Mouse (Mus musculus) megakaryocyte-erythroid progenitor cell, adult 5-6 weeks (primary cell): ENCODE measurements around the gene Epha6. TPM values are rescaled to one million over a fixed set of nuclear protein-coding genes. Genes with fewer than 3 reads are reported as not detected.
"Not testable (repeated sequence)": the region's sequence is repeated elsewhere in the genome, so short reads cannot be mapped to it uniquely, and the experiment has no call there.

ENCODE experiments used
- ATAC-seq: replicated peaks from 2 replicates; pipeline ENCODE4 v1.8.0; 2016; ENCODE audit warnings: mild to moderate bottlenecking, inconsistent platforms; ENCODE audit not compliant: severe bottlenecking, poor library complexity, low FRiP score, low TSS enrichment
- total RNA-seq, 2 experiments: library from RNA; stranded (forward) in 1 of 2; stranded (reverse) in 1 of 2; fragments of 200-1000, 215-1000 nt in 1 of 2; fragments of >200 nt in 1 of 2; fragmentation: Nextera tagmentation in 1 of 2; gene quantifications; 2 replicates each; pipeline ENCODE4 v1.2.3; 2014 to 2017

Gene Epha6
- total RNA-seq, 2 experiments from 2014 or later, result not detected

DNA sequence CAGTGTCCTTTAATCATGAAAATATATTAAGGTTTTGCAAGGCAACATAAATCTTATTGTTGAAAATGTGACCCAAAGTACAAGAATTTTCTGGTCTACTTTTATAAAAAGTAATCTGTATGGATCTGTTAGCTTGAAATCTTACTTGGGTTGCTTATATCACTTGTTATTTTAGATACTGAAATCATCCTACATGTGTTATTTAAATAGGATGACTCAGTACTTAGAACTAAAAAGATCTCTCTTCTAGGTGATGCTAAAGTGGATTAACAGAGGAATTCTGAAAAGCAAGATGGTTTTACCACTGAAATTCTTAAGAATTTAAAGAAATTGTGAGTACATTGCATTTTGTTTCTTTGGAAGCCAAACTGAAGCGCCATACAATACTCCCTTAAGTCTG lies 561.5 kb downstream of the Epha6 start:
- ATAC-seq, result no peak

DNA sequence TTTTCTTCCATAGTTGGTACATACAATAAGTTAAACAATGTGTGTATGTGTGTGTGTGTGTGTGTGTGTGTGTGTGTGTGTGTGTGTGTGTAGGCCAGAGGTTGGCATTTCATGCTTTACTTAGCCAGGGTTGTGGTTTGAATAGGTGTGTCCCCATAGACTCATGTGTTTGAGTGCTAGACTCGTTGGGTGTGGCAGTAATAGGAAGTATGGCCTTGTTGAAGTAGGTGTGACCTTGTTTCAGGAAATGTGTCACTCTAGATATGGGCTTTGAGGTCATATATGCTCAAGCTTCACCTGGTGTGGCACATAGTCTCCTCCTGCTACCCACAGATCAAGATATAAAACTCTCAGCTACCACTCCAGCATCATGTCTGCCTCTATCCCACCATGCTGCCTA lies 577.0 kb downstream of the Epha6 start:
- ATAC-seq, result no peak

DNA sequence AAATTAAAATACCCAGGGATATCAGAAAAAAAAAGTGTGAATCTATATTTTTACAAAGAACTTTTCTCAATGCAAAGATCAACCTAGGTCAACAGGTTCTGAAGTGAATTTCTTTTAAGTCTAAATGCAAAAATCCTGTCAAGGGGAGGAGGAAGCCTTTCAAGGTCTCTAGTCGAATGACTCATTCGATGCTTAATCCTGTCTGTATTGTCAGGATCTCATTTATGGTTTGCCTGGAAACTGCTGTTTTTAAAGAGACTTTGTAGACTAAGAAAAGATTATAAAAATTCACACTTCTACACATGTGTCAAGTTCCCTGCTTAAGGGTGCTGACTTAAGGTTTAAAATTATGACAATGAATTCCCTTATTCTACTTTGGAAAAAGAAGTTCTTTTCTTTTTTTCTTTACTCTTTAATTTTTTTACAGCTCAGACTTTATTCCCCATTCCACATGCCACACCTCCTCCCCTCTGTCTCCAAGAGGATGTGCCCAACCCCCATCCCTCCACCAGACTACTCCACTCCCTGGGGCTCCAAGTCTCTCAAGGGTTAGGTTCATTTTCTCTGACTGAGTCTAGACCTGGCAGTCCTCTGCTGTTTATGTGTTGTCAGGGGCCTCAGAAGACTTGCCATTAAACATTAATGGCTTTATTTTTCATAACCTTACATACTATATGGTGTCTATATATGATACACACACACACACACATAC lies 598.3 kb downstream of the Epha6 start:
- ATAC-seq, result no peak

DNA sequence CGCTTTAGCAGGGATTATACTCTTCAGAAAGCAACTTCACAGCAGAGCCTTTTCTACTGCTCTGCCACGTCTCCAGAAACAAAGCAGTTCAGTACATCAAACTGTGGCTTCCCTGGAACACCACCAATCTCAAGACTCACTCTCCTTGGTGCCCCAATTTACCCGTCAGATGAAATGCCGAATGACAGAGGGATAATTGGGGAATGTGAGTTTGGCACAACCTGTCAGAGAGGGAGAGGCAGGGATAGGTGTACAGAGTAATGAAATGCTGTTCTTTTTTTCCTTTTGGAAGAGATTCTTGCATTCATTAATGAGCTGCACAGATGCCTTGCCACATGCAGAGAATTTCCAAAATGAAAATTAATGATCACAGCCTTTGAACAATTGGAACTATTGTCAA lies 635.5 kb downstream of the Epha6 start:
- no peak for ATAC-seq

DNA sequence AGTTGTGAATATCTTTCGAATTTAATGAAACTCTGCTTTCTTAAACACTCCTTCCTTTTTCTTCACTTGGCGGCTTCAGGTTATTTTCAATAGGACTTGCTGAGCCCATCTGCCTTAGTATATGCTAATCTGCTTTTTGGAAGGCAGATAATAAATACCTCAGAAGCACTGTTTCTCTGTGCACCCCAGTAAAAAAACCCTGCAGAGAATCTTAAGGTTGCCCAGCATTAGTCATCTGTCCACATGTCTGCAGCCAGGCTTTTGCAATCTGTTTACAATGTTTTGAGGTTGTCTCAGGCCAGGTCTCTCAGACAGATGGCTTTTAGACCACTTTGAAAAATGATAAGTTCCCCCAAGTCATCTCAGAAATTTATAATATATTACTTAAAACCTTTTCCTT lies 649.6 kb downstream of the Epha6 start:
- ATAC-seq, result no peak

DNA sequence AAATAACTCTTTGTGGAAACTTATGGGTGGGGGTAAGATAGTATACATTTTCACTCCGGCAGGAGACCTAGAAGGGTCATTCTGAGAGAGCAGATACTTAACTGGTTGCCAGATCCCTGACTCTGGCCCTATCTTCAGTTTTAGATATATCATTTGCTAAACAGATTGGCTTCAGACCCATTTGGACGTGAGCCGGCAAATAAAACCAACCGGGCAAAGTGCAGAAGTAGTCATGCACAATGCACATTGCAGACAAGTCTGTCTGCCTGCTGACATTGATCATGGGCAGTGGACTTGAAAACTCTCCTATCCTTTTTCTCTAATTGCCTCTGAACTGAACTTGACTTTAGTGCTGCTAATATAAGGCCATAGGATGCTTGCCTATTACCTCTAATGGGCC lies 681.6 kb downstream of the Epha6 start:
- no peak for ATAC-seq

DNA sequence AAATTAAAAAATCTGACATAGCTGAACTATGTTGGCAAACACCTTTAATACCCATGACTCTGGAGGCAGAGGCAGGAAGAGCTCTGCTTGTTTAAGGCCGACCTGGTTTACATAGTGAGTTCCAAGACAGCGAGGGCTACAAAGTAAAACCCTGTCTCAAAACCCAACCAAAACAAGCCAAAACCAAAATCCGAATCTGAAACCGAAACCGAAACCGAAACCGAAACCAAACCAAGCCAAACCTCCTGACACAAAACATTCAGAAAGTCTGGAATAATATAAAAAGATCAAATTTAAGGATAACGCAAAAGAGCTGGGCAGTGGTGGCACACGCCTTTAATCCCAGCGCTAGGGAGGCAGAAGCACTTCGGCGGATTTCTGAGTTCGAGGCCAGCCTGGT lies 725.3 kb downstream of the Epha6 start:
- no peak for ATAC-seq

DNA sequence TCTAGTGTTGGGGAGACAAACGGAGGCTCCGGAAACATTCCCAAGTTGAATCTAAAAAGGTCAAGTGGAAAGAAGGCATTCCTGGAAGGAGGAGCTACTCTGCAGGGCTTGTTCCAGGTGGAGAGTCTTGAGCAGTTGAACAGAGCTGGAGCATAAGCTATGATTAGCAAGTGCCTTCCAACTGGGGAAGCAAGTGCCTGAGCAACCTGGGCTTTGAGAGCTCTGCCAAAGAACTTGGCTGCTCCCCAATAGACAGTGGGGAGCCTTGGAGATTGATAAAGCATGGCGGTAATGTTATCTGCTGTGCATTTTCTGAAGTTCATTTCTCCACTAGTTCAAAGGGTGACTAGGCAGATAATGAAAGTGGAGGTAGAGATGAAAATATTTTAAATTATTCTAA lies 733.5 kb downstream of the Epha6 start:
- no peak for ATAC-seq

DNA sequence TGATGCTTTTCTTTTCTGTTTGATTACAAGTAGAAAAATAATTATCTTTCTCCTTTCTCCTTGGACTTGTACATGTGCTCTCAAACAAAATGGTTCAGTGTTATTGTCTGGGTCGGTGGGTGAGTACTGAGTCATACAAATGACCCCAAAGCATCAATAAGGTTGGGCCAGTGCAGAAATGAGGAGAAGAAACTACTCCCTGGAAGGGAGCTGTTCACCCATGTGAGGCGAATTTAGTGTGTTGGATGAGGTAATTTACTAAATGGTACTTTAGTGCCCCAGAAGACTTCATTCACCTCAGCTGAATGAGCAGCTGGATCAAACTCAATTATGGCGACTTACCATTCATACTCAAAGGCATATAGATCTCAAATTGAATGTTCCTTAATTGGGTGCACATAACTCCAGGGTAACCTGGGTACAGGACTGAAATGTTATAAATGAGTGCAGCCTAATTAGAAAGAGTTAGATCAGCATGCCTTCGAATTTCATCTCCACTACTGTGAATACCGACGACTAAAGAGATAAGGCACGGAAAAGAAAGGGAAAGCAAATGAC lies 751.1 kb downstream of the Epha6 start:
- ATAC-seq, result no peak

DNA sequence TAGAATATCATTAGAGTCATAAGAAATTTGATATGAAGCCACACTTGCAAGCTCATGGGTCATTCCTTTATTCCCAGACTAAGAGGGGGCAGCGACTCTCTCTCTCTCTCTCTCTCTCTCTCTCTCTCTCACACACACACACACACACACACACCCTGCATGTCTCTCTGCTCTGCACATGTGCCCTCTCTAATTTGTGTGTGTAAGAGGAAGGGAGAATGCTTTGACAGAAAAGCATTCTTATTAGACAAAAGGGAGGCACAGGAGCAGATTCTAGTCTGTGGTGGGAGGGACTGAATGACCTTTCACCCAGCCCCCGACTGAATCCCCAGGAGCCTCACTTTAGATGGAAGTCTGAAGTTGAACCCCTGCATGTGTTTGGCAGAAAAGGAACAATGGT lies 752.6 kb downstream of the Epha6 start:
- ATAC-seq, result no peak

DNA sequence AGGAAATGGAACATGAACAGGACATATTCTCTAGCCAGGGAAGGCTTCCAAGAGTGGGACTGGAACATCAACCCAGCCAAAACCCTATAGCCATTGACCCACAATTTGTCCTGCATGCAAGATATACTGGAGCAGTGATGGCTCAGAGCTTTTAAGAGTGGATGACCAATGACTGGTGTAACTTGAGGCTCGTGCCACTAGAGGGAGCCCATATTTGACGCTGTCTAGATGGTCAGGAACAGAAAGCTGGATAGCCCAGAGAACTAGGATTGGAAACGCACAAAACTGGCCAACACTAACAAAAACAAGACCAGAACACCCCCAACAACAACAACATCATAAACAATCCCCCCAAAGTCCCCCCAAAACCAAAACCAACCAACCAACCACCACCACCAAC lies 758.8 kb downstream of the Epha6 start:
- ATAC-seq, result no peak

DNA sequence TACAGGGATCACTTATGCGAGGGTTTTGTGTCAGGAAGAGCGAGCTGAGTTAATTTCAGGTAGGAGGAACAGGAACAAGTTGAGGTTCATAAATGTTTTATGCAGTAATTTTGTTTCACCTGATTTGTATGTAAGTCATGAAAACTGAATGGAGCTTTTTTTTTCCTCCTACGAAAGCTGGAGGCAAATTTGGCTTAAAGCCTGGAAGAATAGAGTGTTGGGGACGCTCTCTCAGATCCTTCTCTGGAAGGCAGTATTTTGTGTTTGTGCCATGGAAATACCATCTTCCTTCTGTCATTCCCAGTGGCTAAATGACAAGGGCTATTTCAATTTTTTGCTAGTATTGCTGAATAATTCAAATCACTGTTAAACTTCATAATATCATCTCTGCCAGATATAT lies 768.6 kb downstream of the Epha6 start:
- ATAC-seq, result no peak

DNA sequence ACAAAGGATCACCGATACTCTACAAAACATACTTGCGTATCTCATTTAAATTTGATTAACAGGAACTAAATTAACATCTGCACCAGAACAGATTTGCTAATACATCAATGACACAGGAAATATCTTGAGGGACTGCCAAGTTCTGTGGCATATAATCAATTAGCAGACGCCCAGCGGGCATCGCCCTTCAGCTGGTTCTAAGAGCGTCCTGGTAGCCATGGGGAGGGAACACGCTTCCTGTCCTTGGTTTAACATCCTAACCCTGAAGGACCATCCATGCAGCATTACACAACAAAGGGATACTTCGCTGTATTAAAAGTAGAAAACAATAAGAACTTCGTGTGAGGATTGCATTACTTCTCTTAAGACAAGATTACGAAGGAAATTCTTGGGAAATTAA lies 769.0 kb downstream of the Epha6 start:
- no peak for ATAC-seq

DNA sequence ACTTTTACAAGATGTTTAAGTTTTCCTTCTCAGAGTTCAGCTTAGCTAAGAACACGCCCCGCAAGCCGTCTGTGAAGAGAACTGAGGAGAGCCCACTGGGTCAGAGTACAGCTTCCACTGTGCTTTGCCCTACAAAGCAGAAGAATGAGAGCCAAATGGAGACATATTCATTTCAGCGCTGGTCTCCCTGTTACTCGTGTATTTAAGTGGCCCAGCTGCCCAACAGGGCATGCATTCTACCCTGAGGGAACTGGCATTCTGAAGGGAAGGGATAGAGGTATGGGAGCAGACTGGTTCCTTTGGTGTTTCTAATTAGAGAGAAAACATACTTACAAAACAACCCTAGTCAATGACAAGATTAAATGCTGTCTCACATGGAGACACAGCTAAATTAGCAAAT lies 772.9 kb downstream of the Epha6 start:
- ATAC-seq, result no peak

DNA sequence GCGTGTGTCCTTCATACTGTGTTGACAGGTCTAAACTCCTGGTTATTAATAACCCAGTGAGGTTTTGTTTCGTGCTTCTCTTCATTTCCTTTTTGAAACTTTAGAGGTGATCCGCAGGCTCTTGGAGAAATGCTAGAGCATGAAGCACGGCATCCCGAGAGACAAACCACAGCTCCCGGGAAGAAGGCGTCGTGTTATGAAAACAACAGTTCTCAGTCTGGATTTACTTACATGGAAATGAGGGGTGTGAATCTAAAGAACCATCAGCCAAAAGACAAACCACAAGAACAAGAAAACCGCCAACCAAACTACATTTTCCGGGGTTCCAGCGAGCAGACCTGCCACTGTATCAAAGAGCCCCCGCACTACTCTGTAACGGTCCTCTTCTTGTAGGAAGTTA lies 775.7 kb downstream of the Epha6 start:
- no peak for ATAC-seq

DNA sequence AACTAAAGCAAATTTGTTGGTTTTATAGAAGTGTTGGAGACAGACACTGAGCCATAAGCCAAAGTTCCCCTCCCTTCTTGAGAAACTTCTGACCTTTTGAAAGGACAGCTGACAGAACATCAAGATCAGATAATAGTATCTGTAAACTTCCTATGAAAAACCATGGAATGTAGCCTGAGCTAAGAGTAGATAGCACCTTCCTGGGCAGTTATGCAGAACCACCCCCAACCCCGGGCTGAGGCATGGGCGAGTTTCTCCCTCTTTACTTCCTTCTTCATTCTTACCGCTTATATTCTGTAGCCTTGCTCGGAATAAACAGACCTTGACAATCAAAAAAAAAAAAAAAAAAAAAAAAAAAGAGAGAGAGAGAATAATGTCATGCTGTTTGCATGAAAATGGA lies 805.5 kb downstream of the Epha6 start:
- not testable (repeated sequence) for ATAC-seq

DNA sequence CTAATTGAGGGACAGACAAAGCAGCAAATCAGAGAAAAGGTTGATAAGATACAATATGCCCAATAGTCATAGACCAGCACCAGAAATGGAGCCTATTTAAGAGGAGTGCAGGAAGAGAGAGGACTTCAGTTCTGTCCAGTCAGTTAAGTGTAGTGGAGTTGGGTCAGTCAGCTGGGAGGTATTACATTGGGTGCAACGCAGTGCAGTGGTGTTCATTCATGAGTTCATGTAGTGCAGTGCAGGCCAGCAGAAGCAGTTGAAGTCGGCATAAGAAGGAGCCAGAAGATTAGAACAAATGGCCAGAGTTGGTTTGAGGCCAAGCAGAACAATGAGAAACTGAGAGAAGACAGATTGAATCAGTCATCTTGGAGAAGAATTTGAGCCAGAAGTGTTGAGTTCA lies 833.0 kb downstream of the Epha6 start:
- no peak for ATAC-seq

DNA sequence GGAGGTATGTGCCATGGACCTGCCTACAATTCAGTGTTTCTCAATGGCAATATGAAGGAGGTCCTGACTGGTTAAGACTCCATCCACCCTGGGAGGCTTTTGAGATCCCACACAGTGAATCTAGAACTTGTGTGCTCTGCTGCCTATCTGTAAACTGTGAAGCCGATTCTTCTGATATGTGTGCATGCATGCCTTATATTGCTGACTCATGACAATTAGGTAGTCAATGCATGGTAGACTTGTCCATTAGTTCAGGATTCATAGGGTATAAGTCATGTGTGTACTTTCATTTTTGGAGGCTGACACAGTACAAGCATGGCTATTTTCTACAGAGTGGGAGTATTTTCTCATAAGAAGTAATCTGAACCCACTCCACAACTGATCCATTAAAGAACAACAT lies 834.9 kb downstream of the Epha6 start:
- no peak for ATAC-seq

DNA sequence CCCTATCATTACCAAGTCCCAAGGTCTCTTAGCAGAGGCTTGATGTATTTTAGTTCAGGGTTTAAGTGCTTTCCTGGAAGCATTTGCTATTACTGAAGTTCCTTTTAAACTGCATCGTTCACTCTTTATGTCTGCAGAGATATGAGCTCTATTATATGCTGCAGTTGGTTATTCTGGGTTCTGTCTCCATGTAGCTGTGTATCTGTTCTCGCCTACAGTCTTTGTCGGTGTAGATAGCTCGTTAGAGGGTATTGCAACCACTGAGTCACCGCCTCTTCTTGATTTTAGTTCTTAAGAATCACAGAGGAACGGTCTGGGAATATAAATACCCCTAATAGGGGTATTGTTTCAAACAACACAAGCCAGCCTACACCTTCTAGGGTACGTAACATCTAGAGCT lies 835.4 kb downstream of the Epha6 start:
- ATAC-seq, result no peak

DNA sequence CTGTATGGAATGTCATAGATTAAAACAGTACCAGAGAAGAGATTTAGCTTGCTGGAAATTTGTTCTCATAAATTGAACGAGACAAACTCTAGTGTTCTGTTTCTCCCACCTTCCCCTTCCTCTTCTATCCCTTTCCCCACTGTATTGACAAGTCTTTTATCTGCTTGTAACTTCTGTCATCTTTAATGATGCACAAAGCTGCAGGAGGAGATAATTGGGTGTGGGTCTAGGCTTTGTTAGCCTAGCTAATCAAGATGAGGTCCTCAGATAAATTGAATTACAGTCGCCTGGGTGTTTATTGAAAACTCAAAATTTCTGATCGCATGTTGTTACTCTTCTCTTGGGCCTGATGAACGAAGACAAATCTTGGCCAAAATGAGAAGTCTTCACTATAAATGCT lies 844.5 kb downstream of the Epha6 start:
- ATAC-seq, result no peak

DNA sequence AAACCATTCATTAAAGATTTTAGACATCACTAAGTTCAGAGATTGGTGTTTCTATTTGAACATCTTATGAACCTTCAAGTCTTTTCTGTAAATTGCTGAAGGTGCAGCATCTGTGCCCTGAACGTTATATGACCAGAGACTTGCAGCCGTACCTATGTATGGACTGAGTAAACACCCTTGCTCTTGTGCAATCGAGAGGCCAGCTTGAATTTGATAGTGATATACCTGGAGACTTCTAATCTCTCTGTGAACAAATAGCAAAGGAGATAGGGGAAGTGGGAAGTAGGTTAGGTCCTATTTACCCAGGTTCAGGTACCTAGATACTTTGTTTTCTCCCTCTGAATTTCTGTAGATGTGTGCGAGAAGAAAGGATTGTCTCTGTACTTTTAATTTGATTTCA lies 854.4 kb downstream of the Epha6 start:
- no peak for ATAC-seq

DNA sequence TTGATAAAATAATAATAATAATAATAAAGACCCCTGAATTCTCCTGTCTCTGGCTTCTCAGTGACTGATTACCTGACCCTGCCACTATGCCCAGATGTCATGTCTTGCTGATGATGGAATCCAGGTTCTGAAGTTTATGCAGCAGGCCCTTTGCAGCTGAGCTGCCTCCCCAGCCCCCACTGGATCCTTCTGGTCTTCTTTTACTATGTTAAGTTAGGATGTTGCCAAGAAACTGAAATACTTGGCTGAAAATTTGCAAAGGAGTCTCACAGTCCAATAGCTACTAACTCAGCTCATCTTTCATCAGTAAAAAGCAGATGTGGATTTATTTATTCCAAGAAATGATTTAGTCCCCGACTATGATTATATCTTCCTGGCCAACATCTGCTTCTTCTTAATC lies 861.7 kb downstream of the Epha6 start:
- ATAC-seq, result no peak
